Mouse (Mus musculus) kidney, embryonic 14.5 days (tissue): ENCODE results near the gene Rab11b. TPM values are rescaled to one million over a fixed set of nuclear protein-coding genes. Genes with fewer than 3 reads are reported as not detected.

Experiments used
- ATAC-seq: fragments of 200-750 bp; cut with Nextera tagmentation; 2 replicates; pipeline ENCODE4 v1.8.0; 2017; ENCODE audit warnings: moderate number of reproducible peaks, mild to moderate bottlenecking, moderate TSS enrichment, moderate library complexity; ENCODE audit not compliant: low FRiP score, low TSS enrichment
- H3K27ac ChIP-seq: fragments of 300-500 bp; sonication (generic); 2 replicates; pipeline ENCODE4 v1.5.1; 2014; ENCODE audit warnings: low read depth, mild to moderate bottlenecking, low read length, moderate library complexity, mixed read lengths
- H3K27me3 ChIP-seq: fragments of 300-500 bp; sonication (generic); 2 replicates; pipeline ENCODE4 v1.6.1; 2014; ENCODE audit warnings: mild to moderate bottlenecking, low read length; ENCODE audit not compliant: control insufficient read depth, insufficient read depth
- H3K36me3 ChIP-seq: fragments of 300-500 bp; sonication (generic); 2 replicates; pipeline ENCODE4 v1.6.1; 2014; ENCODE audit warnings: low read length, mixed read lengths; ENCODE audit not compliant: control insufficient read depth, insufficient read depth
- H3K4me1 ChIP-seq: fragments of 300-500 bp; sonication (generic); 2 replicates; pipeline ENCODE4 v1.6.1; 2014; ENCODE audit warnings: low read length, mixed read lengths; ENCODE audit not compliant: control insufficient read depth, insufficient read depth
- H3K4me2 ChIP-seq: fragments of 300-500 bp; sonication (generic); replicated peaks from 2 replicates; pipeline ENCODE4 v1.6.1; 2014; ENCODE audit warnings: low read depth, mild to moderate bottlenecking, low read length
- H3K4me3 ChIP-seq: fragments of 300-500 bp; sonication (generic); 2 replicates; pipeline ENCODE4 v1.5.1; 2014; ENCODE audit warnings: mild to moderate bottlenecking, low read length
- H3K9ac ChIP-seq: fragments of 300-500 bp; sonication (generic); 2 replicates; pipeline ENCODE4 v1.6.1; 2014; ENCODE audit warnings: low read depth, mild to moderate bottlenecking, low read length, moderate library complexity
- H3K9me3 ChIP-seq: fragments of 300-500 bp; sonication (generic); 2 replicates; pipeline ENCODE4 v1.6.1; 2016; ENCODE audit warnings: low read length; ENCODE audit not compliant: control insufficient read depth
- WGBS: fragments of 180-500 bp; shearing (Covaris S2); extraction: QIAGEN DNeasy Blood & Tissue Kit; methylation state at CpG from one replicate; pipeline ENCODE4 v1.1.7; 2014; 5-methylcytosine and 5-hydroxymethylcytosine counted together
- polyA plus RNA-seq: library from polyadenylated mRNA; unstranded; fragments of >200 nt; fragmentation: Nextera tagmentation; extraction: Ambion mirVana; gene quantifications from 2 replicates; pipeline ENCODE4 v1.2.1, GENCODE M21; 2014

The Rab11b gene
- 217 and 269 TPM in 2 replicates for polyA plus RNA-seq

DNA sequence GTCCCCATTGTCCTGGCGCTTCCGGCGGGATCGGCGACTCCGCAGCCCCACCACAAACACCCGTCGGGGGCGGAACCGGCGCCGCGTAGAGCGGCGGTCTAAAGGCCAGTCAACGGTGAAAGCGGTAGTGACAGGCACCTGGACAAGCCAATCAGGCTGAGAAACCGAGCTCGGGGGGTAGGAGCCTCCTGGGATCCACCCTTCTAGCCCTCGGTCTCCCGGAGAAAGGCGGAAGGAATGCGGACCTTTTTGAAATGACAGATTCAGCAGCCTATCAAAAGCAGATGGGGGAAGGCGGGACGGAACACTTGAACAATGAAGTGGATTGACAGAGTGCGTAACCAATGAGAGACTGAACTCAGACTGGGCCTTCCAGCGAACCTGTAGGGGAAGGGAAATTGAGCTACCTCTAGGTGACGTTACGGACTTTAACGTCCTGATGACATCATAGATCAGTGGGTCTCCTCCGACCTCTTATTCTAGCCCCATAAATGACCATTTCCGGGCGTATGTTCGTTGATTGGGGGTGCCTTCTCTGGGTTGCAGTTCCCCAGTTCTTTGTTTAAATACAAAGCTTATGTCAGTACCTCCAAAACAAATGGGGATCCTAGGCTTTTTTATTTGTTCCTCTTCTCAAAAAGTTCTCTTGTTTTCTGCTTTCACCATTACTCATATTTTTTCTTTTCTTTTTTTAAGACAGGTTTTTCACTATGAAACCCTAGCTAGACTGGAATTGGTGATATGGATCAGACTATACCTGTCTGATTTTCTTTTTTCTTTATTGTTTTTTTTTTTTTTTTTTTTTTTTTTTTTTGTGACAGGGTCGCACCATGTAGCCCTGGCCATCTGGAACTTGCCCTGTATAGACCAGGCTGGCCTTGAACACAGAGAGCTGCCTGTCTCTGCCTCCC is at the start of gene Rab11b:
Gene Rab11b, minus strand, starts transcription at position 276 of the 911 bp plus-strand sequence.
- Histone ChIP-seq H3K4me3 (peak within 1 kb of the TSS; percentile 71), H3K4me1 (peaks cover 24% of the 10 kb centered on the region; the same call in 1 of the 2 replicates), H3K27ac (peak within 1 kb of the TSS; percentile 98), H3K9me3 (no peaks in the 10 kb centered on the region), H3K4me2 (peak within 1 kb of the TSS; percentile 74), H3K36me3 (peaks cover 4% of the 10 kb centered on the region; the same call in 1 of the 2 replicates), H3K9ac (peak within 1 kb of the TSS; percentile 90), H3K27me3 (no peaks in the 10 kb centered on the region)
- 3% methylated on average over 35 of the region's 35 CpGs for WGBS
- ATAC-seq = peak; percentile 100

DNA sequence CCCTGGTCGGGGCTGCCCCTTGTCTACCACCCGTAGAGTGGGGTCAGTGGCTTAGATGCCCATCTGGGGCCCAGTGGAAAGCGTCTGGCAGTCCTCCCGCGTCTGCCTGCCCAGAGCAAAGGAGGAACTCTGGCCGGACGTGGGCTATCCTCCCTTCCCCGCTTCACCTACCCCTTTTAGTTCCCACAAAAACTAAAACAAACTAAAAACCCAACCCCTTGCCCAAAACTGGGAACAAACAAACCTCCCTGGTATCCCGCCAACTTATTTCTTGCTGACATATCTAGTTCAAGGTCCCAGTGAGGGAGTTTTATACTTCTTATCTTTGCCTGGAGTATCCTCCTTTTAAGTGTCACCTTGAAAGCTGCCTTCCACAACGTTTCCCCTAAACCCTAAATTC is 47.9 kb upstream of the Rab11b start:
- Histone ChIP-seq H3K4me2 (no peak overlapping the region), H3K9ac (no peak overlapping the region), H3K9me3 (no peaks in the 10 kb centered on the region), H3K36me3 (no peaks in the 10 kb centered on the region), H3K27me3 (no peaks in the 10 kb centered on the region), H3K27ac (no peak overlapping the region), H3K4me1 (peaks cover 11% of the 10 kb centered on the region), H3K4me3 (no peak overlapping the region)
- 34% methylated on average over 10 of the region's 10 CpGs for whole genome bisulfite sequencing
- ATAC-seq = no peak

DNA sequence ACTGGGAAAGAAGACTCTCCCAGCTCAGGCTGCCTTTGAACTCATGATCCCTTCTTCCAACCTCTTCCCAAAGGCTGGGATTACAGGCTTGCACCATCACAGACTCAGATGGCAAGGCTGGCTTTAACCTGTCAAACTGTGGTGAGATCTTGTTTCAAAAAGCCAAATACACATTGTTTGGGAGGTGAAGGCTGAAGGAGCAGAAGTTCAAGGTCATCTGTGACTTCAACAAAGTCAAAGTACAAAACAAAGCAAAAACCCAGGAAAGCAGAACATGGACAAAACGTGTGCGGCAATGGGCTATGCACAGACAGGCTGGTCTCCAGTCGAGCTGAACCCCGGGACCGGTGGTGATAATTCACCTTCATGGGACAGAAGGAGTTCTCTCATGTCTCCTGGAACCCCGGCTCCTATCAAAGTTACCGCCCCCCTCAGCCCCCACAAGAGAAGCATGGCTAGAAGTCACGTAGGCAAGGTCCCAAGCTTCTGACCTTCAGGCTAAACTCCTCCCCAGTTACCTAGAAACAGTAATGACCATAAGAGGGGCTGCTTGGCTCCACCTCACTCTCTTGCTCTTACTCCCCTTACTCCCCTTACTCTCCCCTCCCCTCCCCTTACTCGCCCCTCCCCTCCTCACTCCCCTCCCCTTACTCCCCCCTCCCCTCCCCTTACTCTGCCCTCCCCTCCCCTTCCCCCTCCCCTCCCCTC is 47.0 kb upstream of the Rab11b start:
- no peak overlapping the region for H3K4me2 ChIP-seq
- no peak overlapping the region for H3K4me3 ChIP-seq
- peaks cover 2% of the 10 kb centered on the region; the same call in 1 of the 2 replicates for H3K4me1 ChIP-seq
- H3K27me3 ChIP-seq = no peaks in the 10 kb centered on the region
- H3K27ac ChIP-seq = no peak overlapping the region
- no peak overlapping the region for H3K9ac ChIP-seq
- 23% methylated on average over 8 of the region's 9 CpGs for WGBS
- no peaks in the 10 kb centered on the region for H3K36me3 ChIP-seq
- no peaks in the 10 kb centered on the region for H3K9me3 ChIP-seq
- no peak for ATAC-seq

DNA sequence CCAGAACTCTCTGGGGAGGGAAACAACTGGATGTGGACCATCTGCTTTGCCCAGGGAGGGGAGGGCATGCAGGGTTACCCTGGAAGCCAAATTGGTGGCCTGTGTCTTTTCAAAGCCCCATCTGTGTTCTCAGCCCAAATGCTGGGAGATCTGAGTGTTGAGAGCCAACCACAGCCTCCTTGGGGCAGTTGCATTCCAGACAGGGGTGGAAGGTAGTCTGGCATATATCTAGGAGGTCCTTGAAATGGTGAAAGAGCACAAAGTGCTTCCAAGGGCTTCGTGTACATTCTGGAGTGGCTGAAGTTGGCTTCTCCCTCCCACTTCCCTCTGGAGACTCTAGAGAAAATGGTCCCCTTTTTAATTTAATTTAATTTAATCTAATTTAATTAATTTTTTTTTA is 44.4 kb upstream of the Rab11b start:
- no peak for ATAC-seq
- no peak overlapping the region for H3K4me2 ChIP-seq

DNA sequence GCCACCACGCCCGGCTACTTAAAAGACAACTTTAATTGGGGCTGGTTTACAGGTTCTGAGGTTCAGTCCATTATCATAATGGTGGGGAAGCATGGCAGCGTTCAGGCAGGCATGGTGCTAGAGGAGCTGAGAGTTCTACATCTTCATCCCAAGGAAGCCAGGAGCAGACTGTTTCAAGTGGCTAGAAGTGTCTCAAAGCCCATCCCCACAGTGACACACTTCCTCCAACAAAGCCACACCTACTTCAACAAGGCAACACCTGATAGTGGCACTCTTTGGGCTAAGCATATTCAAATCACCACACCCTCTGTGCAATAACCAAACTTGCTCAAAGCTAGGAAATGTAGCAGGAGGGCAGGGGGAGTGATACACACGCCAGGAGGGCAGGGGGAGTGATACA is 43.9 kb upstream of the Rab11b start:
- no peaks in the 10 kb centered on the region for H3K36me3 ChIP-seq
- H3K27me3 ChIP-seq = no peaks in the 10 kb centered on the region
- ATAC-seq = no peak
- no peak overlapping the region for H3K4me3 ChIP-seq
- H3K4me1 ChIP-seq = no peaks in the 10 kb centered on the region
- 59% methylated on average over 4 of the region's 4 CpGs for WGBS
- no peak overlapping the region for H3K4me2 ChIP-seq
- H3K9ac ChIP-seq = no peak overlapping the region
- H3K27ac ChIP-seq = no peak overlapping the region
- H3K9me3 ChIP-seq = no peaks in the 10 kb centered on the region

More for the DNA sequence above, 44.4 kb upstream of the Rab11b start:
- H3K9me3 ChIP-seq = no peaks in the 10 kb centered on the region
- no peaks in the 10 kb centered on the region for H3K4me1 ChIP-seq
- no peaks in the 10 kb centered on the region for H3K27me3 ChIP-seq
- H3K36me3 ChIP-seq = no peaks in the 10 kb centered on the region
- 69% methylated on average over 1 of the region's 1 CpGs for WGBS
- H3K4me3 ChIP-seq = no peak overlapping the region
- H3K27ac ChIP-seq = no peak overlapping the region
- H3K9ac ChIP-seq = no peak overlapping the region

DNA sequence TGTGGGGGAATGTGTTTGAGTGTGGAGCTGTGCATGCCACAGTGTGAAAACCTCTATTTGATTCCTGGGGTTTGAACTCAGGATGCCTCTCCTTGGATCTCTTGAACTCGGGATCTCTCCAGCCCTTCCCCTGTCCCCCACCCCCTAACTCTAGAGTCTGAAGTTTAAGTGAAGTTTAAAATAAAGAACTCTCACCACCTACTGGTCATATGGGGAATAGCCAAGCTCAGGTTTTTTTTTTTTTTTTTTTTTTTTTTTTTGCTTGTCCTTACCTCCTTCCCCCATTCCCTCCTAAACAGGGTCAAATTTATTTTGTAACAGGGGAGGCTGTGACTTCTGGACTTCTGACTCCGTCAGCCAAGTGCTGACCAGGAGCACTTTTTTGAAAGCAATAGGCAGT is 41.9 kb upstream of the Rab11b start:
- no peak for ATAC-seq
- WGBS = 2% methylated on average over 2 of the region's 2 CpGs
- no peak overlapping the region for H3K27ac ChIP-seq

DNA sequence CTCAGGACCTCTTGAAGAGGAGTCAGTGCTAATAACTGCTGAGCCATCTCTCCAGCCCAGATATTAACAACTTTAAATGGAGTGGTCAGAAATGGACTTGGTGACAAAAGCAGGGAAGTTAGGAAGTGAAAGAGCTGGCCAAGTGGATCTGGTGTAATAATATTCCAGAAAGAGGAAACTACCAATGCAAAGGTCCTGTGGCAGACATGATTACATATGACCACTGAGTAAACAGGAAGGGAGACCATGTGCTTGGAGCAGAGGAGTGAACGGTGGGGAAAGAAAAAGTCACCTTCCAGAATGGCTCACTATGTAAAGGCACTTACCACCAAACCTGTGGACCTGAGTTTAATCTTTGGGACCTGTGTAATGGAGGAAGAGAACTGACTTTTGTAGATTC is 38.9 kb upstream of the Rab11b start:
- no peak overlapping the region for H3K27ac ChIP-seq
- H3K4me3 ChIP-seq = no peak overlapping the region
- no peaks in the 10 kb centered on the region for H3K27me3 ChIP-seq
- H3K9ac ChIP-seq = no peak overlapping the region
- H3K4me1 ChIP-seq = no peaks in the 10 kb centered on the region
- no peak for ATAC-seq
- H3K9me3 ChIP-seq = no peaks in the 10 kb centered on the region
- WGBS = 55% methylated on average over 1 of the region's 1 CpGs
- no peaks in the 10 kb centered on the region for H3K36me3 ChIP-seq
- no peak overlapping the region for H3K4me2 ChIP-seq

More for the DNA sequence above, 41.9 kb upstream of the Rab11b start:
- H3K4me2 ChIP-seq = no peak overlapping the region
- H3K27me3 ChIP-seq = no peaks in the 10 kb centered on the region
- no peaks in the 10 kb centered on the region for H3K36me3 ChIP-seq
- H3K4me1 ChIP-seq = no peaks in the 10 kb centered on the region
- H3K9ac ChIP-seq = no peak overlapping the region
- H3K9me3 ChIP-seq = no peaks in the 10 kb centered on the region
- no peak overlapping the region for H3K4me3 ChIP-seq

DNA sequence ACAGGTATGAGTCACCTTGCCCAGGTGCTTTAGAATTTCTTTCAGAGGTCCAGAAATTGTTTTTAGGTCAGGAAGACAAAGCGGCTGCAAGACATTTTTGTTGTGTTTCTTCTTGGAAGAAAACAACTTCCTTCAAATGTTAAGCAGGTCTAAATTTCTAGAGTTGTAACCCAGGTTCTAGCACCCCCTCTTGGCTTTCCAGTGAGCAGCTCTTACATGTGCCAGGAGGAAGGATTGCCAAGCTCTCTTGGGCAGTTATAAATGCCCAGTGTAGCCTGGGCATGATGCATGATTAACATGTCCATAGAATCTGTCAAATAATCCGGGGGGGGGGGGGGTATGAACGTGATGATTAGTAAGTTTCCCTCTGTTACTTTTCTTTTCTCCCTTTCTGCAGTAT is 38.0 kb upstream of the Rab11b start:
- WGBS = 50% methylated on average over 3 of the region's 3 CpGs
- no peak for ATAC-seq

DNA sequence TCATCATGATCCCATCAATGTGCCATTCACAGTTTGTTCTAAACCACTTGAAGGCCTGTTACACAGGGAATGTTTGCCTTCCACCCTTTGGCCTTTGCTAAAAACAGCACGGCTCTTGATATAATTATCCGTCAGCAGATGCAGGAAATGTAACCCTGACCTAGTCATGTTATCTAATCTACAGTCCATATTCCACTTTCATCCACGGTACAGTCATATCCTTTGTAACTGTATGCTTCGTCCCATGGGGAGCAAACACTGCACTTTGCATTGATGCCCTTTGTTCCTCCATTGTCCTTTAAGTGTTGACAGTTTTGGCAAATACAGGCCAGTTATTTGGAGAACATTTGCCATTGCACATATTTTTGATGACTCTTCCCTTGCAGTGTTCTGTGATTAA is 28.4 kb upstream of the Rab11b start:
- no peaks in the 10 kb centered on the region for H3K4me1 ChIP-seq
- 65% methylated on average over 4 of the region's 4 CpGs for WGBS
- ATAC-seq = no peak

More for the DNA sequence above, 38.0 kb upstream of the Rab11b start:
- no peaks in the 10 kb centered on the region for H3K4me1 ChIP-seq
- H3K9ac ChIP-seq = no peak overlapping the region
- no peak overlapping the region for H3K4me3 ChIP-seq
- H3K9me3 ChIP-seq = no peaks in the 10 kb centered on the region
- H3K4me2 ChIP-seq = no peak overlapping the region
- H3K27me3 ChIP-seq = no peaks in the 10 kb centered on the region
- H3K36me3 ChIP-seq = no peaks in the 10 kb centered on the region
- H3K27ac ChIP-seq = no peak overlapping the region

More for the DNA sequence above, 28.4 kb upstream of the Rab11b start:
- no peak overlapping the region for H3K27ac ChIP-seq
- H3K4me3 ChIP-seq = no peak overlapping the region
- no peaks in the 10 kb centered on the region for H3K27me3 ChIP-seq
- H3K9ac ChIP-seq = no peak overlapping the region
- no peak overlapping the region for H3K4me2 ChIP-seq
- H3K9me3 ChIP-seq = no peaks in the 10 kb centered on the region
- H3K36me3 ChIP-seq = no peaks in the 10 kb centered on the region
